Mouse (Mus musculus) myocyte (in vitro differentiated cells): Measurements from ENCODE around the gene Ttll13. TPM values are rescaled to one million over a fixed set of nuclear protein-coding genes. Genes with fewer than 3 reads are reported as not detected.

Experiments
- H3K27me3 ChIP-seq: one replicate; pipeline ENCODE4 v1.6.1; 2011; ENCODE audit not compliant: control insufficient read depth, insufficient read depth, insufficient read length
- H3K36me3 ChIP-seq: one replicate; pipeline ENCODE4 v1.6.1; 2011; ENCODE audit not compliant: control insufficient read depth, insufficient read depth
- H3K4me2 ChIP-seq: one replicate; pipeline ENCODE4 v1.6.1; 2011; ENCODE audit warnings: low read depth, control low read depth
- H3K4me3 ChIP-seq: one replicate; pipeline ENCODE4 v1.5.1; 2011; ENCODE audit warnings: mild to moderate bottlenecking, control low read depth, moderate library complexity
- H3K79me2 ChIP-seq: one replicate; pipeline ENCODE4 v1.6.1; 2011; ENCODE audit not compliant: control insufficient read depth, insufficient read depth
- H3ac ChIP-seq: one replicate; pipeline ENCODE4 v1.6.1; 2011; ENCODE audit not compliant: control insufficient read depth, insufficient read length
- CEBPB ChIP-seq: IDR thresholded peaks from 2 replicates; pipeline ENCODE4 v1.6.1; 2011; ENCODE audit warnings: mild to moderate bottlenecking, moderate library complexity; ENCODE audit not compliant: poor library complexity, insufficient read depth, severe bottlenecking
- E2F4 ChIP-seq: IDR thresholded peaks from one replicate; pipeline ENCODE4 v1.6.1; 2011; ENCODE audit warnings: mild to moderate bottlenecking, control low read depth, moderate library complexity; ENCODE audit not compliant: insufficient read depth
- MAX ChIP-seq: IDR thresholded peaks from one replicate; pipeline ENCODE4 v1.6.1; 2011; ENCODE audit warnings: low read depth, mild to moderate bottlenecking, control low read depth
- MYOD1 ChIP-seq, 3 experiments: IDR thresholded peaks; one replicate each; pipeline ENCODE4 v1.6.1; 2011; ENCODE audit warnings: control low read depth in 2 of 3, low read depth in 2 of 3, mild to moderate bottlenecking in 2 of 3, moderate library complexity in 1 of 3; ENCODE audit not compliant: insufficient read length in 2 of 3, control insufficient read depth in 1 of 3
- MYOG ChIP-seq, 3 experiments: IDR thresholded peaks; one replicate each; pipeline ENCODE4 v1.6.1; 2011; ENCODE audit warnings: control low read depth in 2 of 3, low read depth in 2 of 3, mild to moderate bottlenecking in 2 of 3; ENCODE audit not compliant: insufficient read length in 2 of 3, control insufficient read depth in 1 of 3, insufficient read depth in 1 of 3
- POLR2A ChIP-seq: IDR thresholded peaks from one replicate; pipeline ENCODE4 v1.6.1; 2011; ENCODE audit warnings: low read depth, mild to moderate bottlenecking, control low read depth, moderate library complexity; ENCODE audit not compliant: insufficient read length
- POLR2AphosphoS2 ChIP-seq: IDR thresholded peaks from one replicate; pipeline ENCODE4 v1.6.1; 2011; ENCODE audit warnings: low read depth, control low read depth; ENCODE audit not compliant: insufficient read length
- REST ChIP-seq: IDR thresholded peaks from one replicate; pipeline ENCODE4 v1.6.1; 2011; ENCODE audit warnings: mild to moderate bottlenecking, control low read depth, moderate library complexity; ENCODE audit not compliant: insufficient read depth, insufficient read length
- SRF ChIP-seq: IDR thresholded peaks from one replicate; pipeline ENCODE4 v1.6.1; 2011; ENCODE audit warnings: low read depth; ENCODE audit not compliant: control insufficient read depth, insufficient read length
- TCF12 ChIP-seq: IDR thresholded peaks from one replicate; pipeline ENCODE4 v1.6.1; 2011; ENCODE audit warnings: mild to moderate bottlenecking, control low read depth; ENCODE audit not compliant: poor library complexity, insufficient read depth, severe bottlenecking
- TCF3 ChIP-seq: IDR thresholded peaks from one replicate; pipeline ENCODE4 v1.6.1; 2011; ENCODE audit warnings: low read depth, control low read depth; ENCODE audit not compliant: insufficient read length
- USF1 ChIP-seq: IDR thresholded peaks from one replicate; pipeline ENCODE4 v1.6.1; 2011; ENCODE audit warnings: low read depth, mild to moderate bottlenecking, control low read depth, moderate library complexity
- polyA plus RNA-seq: library from polyadenylated mRNA; unstranded; fragments of >200 nt; fragmentation: generic; extraction: Trizol; gene quantifications from one replicate; pipeline ENCODE4 v1.2.1, GENCODE M21; 2012; ENCODE audit warnings: missing spikeins

The Ttll13 gene
- polyA plus RNA-seq, 1 experiment = 0.24 TPM

DNA sequence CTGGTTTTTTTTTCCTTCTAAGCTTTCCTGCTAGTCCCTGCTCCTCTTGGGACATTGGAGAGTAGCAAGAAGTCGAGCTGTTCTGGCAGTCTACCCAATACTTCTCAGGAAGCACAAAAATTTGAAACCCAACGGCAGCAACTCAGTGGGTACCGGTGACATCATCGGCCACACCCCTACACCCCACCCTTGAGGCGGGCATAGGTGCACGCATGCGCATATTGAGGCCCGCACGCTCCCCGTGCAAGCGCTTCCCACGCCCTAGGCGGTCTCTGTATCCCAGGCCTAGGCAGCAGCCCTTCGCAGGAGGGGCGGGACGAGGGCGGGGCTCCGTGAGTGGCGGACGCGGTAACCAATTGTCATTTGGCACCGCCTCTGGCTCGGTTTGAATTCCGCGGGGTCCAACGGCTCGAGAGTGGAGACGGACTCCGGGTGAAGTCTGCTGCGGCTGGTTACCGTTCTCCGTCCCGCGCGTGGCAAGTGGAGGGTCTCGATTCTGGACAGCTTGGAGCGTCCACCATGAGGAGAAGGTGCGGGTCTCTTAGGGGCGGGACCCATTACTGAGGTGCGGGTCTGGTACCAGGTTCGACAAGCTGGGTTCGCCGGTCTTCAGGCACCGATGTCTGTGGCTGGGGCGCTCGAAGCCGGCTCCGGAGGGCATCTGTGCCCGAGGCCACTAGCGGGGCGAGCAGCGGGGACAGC is 48.0 kb downstream of the Ttll13 start, which contains the start of gene Prc1:
Gene Prc1 (plus strand): TSS at position 389 of the 702 bp plus-strand sequence.
- no peaks in the 10 kb centered on the region for H3K27me3 ChIP-seq
- H3K79me2 ChIP-seq = peaks cover 44% of the 10 kb centered on the region
- peak within 1 kb of the TSS; percentile 62 for H3ac ChIP-seq
- no peaks in the 10 kb centered on the region for H3K36me3 ChIP-seq
- TF ChIP-seq TCF3 (no peak), MYOD1 (IDR thresholded peaks at IDR 0.05; ENCODE audit: control insufficient read depth in 1 of 3, insufficient read length in 2 of 3, low read depth in 2 of 3) (no peak), REST (no peak), TCF12 (no peak), MYOG (IDR thresholded peaks at IDR 0.05; ENCODE audit: control insufficient read depth in 1 of 3, insufficient read depth in 1 of 3, insufficient read length in 2 of 3, low read depth in 2 of 3) (no peak), POLR2AphosphoS2 (peak; percentile 74), USF1 (no peak), SRF (no peak), POLR2A (peak; percentile 89), E2F4 (peak; percentile 94), CEBPB (no peak), MAX (no peak)
- H3K4me2 ChIP-seq = peak within 1 kb of the TSS; percentile 85
- peak within 1 kb of the TSS; percentile 68 for H3K4me3 ChIP-seq

DNA sequence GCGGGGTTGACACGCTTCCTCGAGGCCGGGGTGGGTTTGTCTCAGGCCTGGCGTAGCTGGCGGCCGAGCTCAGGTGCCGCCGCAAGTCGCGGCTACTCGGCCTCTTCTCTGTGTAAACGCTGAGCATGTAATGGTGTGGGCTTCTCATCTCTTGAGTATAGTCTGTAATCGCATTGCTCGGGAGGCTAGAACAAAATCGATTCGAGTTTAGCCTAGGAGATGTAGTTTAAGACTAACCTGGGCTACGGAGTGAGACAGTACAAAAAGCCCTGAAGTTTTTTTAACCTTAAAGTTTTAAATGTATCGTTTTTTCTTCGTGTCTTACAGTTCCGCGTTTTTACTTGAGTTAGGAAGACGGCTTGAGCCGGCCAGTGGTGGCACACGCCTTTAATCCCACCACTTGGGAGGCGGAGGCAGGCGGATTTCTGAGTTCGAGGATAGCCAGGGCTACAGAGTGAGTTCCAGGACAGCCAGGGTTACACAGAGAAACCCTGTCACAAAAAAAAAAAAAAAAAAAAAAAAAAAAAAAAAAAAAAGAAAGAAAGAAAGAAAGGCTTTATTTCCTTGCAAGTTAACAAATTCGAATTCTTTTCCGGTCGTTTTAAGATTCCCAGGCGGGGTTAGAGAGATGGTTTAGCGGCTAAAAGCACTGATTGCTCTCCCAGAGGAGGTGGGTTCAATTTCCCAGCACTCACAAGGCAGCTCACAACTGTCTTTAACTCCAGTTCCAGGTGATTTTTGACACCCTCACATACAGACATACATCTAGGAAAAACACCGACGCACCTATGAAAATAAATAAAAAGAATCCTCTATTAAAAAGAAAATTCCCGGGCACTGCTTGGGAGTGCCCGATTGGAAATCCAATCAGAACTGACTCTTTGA is 48.8 kb downstream of the Ttll13 start:
- Histone ChIP-seq H3K27me3 (no peaks in the 10 kb centered on the region), H3K4me3 (peak overlapping the region; percentile 68), H3K36me3 (no peaks in the 10 kb centered on the region), H3ac (peak overlapping the region; percentile 62), H3K4me2 (peak overlapping the region; percentile 83), H3K79me2 (peaks cover 52% of the 10 kb centered on the region)
- TF ChIP-seq MYOD1 (IDR thresholded peaks at IDR 0.05; ENCODE audit: control insufficient read depth in 1 of 3, insufficient read length in 2 of 3, low read depth in 2 of 3) (peak in 1 of 3 experiments; percentile 64), MYOG (IDR thresholded peaks at IDR 0.05; ENCODE audit: control insufficient read depth in 1 of 3, insufficient read depth in 1 of 3, insufficient read length in 2 of 3, low read depth in 2 of 3) (peak in 2 of 3 experiments; percentile 61 to 62), TCF3 (no peak), SRF (no peak), USF1 (no peak)

DNA sequence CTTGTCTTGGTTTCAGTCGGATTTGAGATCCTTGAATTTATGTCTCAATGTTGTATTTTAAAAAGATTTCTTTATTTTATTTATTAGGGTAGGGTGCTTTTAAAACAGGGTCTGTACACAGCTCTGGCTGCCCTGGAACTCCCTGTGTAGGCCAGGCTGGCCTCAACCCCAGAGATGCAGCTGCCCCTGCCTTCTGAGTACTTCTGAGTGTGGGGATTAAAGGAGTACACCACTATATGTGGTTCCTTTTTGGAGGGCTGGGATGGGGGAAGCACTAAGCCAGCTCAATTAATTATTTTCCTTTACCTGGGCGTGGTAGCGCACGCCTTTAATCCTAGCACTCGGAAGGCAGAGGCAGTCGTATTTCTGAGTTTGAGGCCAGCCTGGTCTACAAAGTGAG is 50.3 kb downstream of the Ttll13 start:
- Histone ChIP-seq H3K4me2 (peak overlapping the region; percentile 83), H3K4me3 (peak overlapping the region; percentile 68), H3K27me3 (no peaks in the 10 kb centered on the region), H3K36me3 (peaks cover 11% of the 10 kb centered on the region), H3K79me2 (peaks cover 66% of the 10 kb centered on the region), H3ac (no peak overlapping the region)
- TF ChIP-seq MYOG (IDR thresholded peaks at IDR 0.05; ENCODE audit: control insufficient read depth in 1 of 3, insufficient read depth in 1 of 3, insufficient read length in 2 of 3, low read depth in 2 of 3) (no peak), USF1 (no peak), SRF (no peak), MYOD1 (IDR thresholded peaks at IDR 0.05; ENCODE audit: control insufficient read depth in 1 of 3, insufficient read length in 2 of 3, low read depth in 2 of 3) (no peak), REST (no peak)

DNA sequence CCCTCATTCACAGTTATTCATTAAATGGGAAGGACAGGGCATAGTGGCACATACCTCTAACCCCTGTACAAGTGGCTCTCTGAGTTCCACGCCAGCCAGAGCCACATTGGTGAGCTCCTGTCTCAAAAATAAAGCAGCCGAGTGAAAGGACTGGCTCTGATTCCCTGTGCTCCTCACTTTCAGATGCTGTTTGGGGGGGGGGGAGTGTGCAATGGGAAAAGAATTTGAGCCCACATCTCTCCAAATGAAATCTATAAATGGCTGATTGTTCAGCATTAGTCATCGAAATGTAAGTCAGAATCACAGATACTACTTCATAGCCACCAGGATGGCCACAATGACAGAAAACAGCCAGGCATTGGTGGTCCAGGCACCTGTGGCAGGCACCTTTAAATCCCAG is 50.9 kb downstream of the Ttll13 start:
- H3K36me3 ChIP-seq = peaks cover 11% of the 10 kb centered on the region
- H3K4me3 ChIP-seq = peak overlapping the region; percentile 68
- peak overlapping the region; percentile 83 for H3K4me2 ChIP-seq
- peaks cover 68% of the 10 kb centered on the region for H3K79me2 ChIP-seq
- TF ChIP-seq REST (no peak), USF1 (no peak), MAX (no peak), MYOD1 (IDR thresholded peaks at IDR 0.05; ENCODE audit: control insufficient read depth in 1 of 3, insufficient read length in 2 of 3, low read depth in 2 of 3) (no peak), MYOG (IDR thresholded peaks at IDR 0.05; ENCODE audit: control insufficient read depth in 1 of 3, insufficient read depth in 1 of 3, insufficient read length in 2 of 3, low read depth in 2 of 3) (no peak), POLR2A (no peak), E2F4 (no peak), POLR2AphosphoS2 (no peak), CEBPB (no peak), SRF (no peak), TCF12 (no peak)
- no peaks in the 10 kb centered on the region for H3K27me3 ChIP-seq
- H3ac ChIP-seq = no peak overlapping the region

DNA sequence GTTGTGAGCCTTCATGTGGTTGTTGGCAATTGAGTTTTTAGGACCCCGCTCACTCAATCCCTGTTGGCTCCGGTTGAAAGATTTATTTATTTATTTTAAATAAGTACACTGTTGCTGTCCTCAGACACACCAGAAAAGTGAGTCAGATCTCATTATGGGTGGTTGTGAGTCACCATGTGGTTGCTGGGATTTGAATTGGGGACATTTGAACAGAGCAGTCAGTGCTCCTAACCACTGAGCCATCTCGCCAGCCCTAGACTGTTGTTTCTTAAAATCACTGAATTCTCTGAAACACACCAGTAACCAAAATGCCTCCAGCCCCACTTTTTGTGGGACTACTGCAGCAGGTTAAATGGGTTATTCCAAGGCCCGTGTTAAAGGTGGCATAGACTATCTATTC is 52.6 kb downstream of the Ttll13 start:
- peak overlapping the region; percentile 47 for H3K4me2 ChIP-seq
- no peak overlapping the region for H3K4me3 ChIP-seq
- TF ChIP-seq SRF = no peak
- no peak for TF ChIP-seq USF1
- peaks cover 27% of the 10 kb centered on the region for H3K36me3 ChIP-seq
- no peak overlapping the region for H3ac ChIP-seq
- H3K79me2 ChIP-seq = peaks cover 68% of the 10 kb centered on the region
- no peaks in the 10 kb centered on the region for H3K27me3 ChIP-seq
